Mouse (Mus musculus): ENCODE measurements around the gene Cmtm2b. TPM values are rescaled to one million over a fixed set of nuclear protein-coding genes. Genes with fewer than 3 reads are reported as not detected.
"Not testable (repeated sequence)": the region's sequence is repeated elsewhere in the genome, so short reads cannot be mapped to it uniquely, and the experiment has no call there.

Gene Cmtm2b
- not detected for total RNA-seq (2021)
- long read RNA-seq, experiment 1 = 0 reads
- long read RNA-seq, experiment 2 = 0 reads

DNA sequence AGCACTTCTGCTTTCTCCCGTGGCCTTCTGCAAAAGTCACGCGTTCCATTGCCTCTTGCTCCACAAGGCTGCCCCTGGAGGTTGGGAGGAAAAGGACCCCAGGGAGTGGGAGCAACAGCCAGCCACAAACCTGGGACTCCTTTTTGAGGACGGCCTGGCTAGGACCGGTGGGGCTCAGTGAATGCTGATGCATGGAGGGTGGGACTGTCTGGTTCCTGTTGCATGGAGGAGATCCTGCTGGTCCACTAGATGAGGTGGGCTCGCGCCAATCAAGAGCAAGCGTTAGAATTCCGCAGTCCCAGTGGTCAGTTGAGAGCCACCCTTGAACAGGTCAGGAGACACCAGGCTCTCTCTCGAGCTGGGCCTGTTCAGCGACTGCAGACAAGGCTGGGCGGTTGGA is at the start of gene Cmtm2b:
Cmtm2b (plus strand) TSS at position 301 of the 400 bp plus-strand sequence.
- not testable (repeated sequence) for DNase-seq

DNA sequence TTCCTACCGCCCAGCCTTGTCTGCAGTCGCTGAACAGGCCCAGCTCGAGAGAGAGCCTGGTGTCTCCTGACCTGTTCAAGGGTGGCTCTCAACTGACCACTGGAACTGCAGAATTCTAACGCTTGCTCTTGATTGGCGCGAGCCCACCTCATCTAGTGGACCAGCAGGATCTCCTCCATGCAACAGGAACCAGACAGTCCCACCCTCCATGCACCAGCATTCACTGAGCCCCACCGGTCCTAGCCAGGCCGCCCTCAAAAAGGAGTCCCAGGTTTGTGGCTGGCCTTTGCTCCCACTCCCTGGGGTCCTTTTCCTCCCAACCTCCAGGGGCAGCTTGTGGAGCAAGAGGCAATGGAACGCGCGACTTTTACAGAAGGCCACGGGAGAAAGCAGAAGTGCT is 28.9 kb upstream of the Cmtm2b start, which contains the start of gene Cmtm2a:
Cmtm2a (minus strand) TSS at position 101 of the 400 bp plus-strand sequence.
- DNase-seq = not testable (repeated sequence)

DNA sequence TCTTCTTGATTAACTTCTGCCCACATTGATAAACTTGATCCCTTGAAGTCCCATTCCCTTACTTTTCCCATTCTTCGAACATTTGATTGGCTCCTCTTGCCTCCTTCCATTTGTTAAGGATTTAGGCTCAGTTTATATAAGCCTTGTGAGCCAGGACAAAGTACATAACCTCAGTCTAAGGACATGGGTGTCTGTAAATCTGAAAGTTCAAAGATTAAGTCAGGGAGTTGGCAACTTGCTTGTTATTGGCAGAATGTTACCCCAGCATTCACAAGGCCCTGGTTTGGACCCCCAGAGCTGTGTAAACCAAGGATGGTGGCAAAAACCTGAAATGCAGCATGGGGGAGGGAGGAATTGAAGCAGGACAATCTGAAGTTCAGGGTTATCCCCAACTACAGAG is 27.6 kb upstream of the Cmtm2b start:
- no peak for DNase-seq

DNA sequence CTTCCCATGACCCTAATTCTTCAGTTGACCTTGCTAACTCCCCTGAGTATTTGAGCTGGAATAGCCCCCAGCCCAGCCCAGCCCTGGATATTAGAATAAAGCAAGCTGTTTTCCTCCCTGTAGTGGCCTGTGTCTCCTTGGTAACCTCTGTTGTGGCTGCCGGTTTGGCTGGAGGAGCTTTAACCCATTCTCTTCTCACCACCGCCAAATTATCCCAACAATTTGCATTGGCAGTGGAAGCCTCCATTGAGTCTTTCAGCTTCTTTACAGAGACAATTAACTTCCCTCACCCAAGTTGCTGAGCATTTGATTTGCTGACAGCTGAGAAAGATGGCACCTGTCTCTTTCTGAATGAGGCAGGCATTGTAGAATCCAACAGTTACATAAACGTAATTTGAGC is 20.5 kb upstream of the Cmtm2b start:
- peak; percentile 8 for DNase-seq

DNA sequence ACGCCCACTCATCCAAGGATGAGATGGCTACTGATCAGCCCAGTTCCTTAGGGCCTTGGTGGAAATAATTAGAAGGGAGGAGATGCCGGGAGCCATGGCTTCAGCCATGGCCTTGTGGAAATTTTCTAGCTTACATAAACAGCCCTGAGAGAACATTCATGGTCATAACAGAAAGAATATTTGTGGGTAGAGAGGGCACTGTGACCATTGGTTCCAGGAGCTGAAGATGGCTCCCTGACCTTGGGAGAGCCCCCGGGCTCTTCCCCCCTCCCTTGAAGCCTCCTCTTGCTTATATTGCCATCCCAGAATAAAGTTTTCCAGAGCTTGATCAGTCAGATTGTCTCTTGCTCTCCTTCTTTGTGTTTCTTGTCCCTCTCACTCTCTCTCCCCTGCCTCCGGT is 19.5 kb upstream of the Cmtm2b start:
- DNase-seq = not testable (repeated sequence)

DNA sequence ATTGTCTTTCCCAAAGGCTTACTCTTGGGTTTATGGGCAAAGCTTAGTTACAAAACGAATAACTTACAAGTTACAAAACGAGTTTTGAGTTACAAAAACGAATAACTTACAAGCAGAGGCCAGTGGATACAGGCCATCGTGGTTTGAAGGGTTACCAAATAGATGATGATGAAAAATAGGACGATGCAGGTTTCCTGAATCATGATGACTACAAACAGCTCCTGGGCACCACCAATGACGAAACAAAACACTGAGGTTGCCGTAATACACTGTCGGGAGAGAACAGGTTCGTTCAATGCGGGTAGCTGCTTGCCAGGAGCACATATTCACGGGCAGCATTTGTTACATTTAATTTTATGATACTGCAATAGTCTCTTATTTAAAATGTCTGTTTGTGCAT is 17.1 kb upstream of the Cmtm2b start:
- no peak for DNase-seq

DNA sequence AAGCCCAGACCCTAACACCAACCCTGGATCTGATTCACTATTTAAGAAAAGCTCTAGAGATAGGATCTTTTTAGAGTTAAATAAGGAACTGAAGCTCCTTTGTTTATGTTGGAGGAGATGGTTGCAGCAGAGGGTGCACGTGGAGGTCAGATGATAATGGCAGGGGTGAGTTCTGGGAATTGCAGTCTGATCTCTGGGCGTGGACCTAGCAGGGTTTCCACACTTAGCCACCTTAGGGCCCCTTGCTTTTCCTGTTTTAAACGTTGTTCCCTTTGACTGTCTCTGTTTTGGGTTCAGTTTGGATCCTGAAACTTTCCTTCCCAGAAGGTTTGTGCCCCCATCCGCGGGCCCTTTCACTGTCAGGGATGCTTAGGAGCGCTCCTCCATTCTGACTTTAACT is 13.7 kb upstream of the Cmtm2b start:
- DNase-seq = not testable (repeated sequence)

DNA sequence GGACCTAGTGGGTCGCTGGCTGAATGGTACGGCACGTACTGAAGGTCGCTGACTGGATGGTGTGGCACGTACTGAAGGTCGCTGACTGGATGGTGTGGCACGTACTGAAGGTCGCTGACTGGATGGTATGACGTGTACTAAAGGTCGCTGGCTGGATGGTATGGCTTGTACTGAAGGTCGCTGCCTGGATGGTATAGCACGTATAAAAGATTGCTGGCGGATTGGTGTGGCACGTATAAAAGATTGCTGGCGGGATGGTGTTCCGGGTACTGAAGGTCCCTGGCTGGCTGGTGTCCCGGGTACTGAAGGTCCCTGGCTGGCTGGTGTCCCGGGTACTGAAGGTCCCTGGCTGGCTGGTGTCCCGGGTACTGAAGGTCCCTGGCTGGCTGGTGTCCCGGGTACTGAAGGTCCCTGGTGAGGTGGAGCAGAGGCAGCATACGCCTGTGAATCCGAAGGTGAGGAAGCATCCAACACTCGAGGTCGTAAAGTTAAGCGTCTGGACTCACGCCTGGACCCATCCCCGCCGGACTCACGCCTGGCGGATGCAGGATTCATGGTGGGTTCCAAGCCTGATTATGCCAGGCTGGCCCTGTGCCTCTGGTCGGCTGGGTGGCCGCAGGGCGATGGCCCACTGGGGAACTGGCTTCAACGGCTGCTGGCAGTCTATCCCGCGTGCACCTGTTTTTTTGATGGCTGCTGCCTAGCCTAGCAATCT is 12.4 kb upstream of the Cmtm2b start, which contains the start of the genes Gm45711 and Cmtm1:
Gm45711 (minus strand) TSS at position 641 of the 715 bp plus-strand sequence.
Cmtm1 (minus strand) TSS at position 705 of the 715 bp plus-strand sequence.
- DNase-seq = peak; percentile 83

DNA sequence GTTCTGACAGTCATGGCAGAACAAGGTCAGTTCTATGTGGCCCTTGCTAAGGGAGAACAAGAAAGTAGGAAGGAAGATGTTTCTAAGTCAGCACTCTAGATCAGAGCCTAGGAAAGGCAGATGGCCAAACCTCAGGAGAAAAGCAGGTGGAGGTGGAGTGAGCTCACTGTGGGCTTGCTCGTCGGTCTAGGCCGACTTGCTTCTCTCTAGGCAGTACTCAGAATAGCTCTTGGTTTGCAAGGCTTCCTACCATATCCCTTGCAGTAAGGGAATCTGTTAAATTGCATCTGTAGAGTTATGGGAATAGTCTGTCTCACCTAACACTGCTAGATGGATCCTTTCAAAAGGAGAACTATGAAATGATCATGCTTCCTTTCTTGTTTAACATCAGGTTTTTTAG is 10.0 kb upstream of the Cmtm2b start:
- not testable (repeated sequence) for DNase-seq

DNA sequence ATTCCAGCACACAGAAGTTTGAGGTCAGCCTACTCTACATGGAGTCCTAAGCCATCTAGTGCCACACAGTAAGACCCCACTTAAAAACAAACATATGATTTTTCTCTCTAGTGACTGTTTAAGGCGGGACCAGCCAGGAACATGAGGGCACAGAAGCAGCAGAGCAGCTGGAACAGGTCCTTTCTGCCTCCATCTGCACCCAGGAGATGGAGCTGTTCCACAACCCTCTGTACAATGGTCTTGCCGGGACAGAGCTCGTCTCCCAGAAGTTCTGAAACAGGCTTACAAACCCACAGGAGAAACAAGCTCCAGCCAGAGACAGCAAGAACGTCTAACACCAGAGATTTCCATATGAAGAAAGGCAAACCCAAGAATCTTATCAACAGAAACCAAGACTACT is 8.7 kb upstream of the Cmtm2b start:
- no peak for DNase-seq

DNA sequence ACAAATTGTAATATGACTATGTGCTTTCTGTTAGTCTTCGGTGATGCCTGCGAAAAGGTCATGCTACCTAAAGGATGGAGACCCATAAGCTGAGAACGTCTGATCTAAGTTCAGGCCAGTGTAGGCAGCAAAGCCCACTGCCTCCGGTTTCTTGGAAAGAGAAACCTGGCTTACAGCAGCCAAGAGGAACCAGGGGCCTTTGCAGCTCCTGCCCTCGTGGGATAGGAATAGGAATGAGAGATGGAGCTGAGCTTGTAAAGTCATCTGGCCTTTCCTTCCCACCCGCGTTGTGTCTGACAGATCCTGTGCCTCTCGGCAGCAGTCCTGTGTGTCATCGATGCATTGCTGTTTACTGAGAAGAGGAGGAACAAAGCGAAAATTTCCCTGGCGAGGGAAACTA is 763 bp upstream of the Cmtm2b start, which contains the start of gene Gm11020:
Gm11020 (plus strand) TSS at position 301 of the 400 bp plus-strand sequence.
- DNase-seq = not testable (repeated sequence)

DNA sequence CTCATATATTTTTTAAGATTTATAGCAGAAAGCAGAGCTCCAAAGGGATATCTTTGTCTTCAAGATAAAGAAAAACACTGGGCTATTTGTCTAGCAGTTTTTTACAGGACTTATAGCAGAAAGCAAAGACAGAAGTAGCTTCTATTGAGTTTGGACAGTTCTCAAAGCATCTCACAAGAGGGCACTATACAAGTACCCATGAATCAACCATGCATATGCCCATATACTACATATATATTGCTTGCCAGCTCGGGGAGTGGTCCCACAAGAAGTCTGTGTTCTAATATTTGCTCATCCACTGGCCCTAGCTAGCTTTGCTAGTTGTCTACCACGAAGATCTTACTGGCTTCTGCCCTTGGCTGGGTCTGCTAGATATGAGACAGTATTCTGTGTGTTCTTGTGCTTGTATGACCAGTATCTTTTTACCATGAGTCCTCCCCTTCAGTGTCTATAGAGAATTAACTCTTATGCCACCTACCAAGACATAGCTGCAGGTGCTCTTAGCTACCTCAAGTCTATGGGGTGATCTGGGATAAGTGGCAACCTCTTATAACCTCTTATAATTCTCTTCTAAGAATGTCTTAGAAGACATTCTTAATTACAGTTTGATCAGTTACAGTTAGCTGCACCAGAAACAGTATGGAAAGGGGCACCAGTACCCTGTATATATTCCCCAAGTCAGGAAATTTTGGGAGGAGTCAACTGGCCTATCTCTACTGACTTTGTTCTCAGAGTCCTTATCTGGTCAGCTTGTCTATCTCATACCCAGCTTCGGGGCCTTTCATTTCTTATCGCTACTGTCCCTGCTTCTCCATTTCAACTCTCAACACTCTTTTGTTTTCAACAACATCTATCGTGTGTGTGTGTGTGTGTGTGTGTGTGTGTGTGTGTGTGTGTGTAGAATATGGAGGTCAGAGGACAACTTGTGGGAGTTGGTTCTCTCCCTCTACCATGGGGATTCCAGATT is 10.9 kb downstream of the Cmtm2b start:
- no peak for DNase-seq

DNA sequence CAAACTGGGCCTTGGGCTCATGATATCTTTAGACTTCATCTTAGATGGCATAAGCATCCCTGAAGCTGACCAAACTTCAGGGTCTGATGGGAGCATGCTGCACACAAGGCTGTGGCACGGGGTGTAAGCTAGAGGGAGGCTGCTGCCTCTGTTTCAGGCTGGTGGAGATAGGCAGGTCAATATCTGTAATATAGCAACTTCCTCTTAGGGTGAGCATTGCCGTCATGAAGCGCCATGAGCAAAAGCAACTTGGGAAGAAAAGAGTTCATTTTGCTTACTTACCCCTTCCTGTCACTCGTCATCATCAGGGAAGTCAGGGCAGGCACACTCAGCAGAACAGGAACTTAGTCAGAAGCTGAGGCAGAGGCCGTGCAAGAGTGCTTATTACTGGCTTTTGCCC is 11.8 kb downstream of the Cmtm2b start:
- DNase-seq = no peak

DNA sequence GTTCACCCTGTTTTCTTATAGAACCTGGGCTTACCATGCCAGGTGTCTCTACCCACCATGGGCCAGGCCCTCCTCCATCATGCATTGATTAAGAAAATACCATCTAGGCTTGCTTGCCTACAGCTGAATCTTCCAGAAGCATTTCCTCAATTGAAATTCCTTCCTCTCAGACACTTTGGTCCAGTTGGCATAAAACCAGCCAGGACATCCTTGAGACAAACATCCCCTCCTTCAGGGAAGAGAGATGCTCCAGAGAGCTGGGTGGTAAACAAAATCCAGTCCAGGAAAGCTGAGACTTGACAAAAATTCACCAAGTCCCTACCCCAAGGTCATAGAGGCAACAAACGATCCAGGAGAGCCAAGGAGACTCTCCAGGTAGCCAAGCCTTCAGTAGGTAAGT is 12.2 kb downstream of the Cmtm2b start:
- DNase-seq = no peak

DNA sequence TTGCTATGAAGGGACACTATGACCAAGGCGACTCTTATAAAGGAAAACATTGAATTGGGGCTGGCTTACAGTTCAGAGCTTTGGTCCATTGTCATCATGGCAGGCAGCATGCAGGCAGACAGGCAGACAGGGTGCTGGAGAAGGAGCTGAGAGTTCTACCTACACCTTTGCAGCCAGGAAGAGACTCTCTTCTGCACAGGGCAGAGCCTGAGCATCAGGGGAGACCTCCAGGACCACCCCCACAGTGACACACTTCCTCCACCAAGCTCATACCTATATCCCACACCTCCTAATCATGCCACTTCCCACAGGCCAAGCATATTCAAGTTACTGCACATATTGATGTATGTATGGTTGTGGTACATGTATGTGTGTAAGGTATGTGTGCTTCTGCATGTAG is 14.8 kb downstream of the Cmtm2b start:
- no peak for DNase-seq

DNA sequence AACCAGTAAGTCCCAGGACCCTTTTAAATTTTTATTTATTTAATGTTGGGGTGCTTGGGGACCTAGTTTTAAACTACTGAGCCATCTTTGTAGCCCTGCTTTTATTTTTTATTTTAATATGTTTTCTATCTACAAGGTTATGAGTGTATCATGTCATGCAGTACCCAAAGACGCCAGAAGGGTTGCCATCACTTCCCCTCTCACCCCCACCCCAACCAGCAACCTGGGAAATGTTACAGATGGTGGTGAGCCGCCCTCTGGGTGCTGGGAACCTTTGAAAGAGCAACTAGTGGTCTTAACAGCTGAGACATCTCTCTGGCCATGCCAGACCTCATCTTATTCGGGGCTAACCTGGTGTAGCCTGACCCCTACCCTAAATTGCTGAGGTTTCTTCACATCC is 15.9 kb downstream of the Cmtm2b start:
- no peak for DNase-seq

DNA sequence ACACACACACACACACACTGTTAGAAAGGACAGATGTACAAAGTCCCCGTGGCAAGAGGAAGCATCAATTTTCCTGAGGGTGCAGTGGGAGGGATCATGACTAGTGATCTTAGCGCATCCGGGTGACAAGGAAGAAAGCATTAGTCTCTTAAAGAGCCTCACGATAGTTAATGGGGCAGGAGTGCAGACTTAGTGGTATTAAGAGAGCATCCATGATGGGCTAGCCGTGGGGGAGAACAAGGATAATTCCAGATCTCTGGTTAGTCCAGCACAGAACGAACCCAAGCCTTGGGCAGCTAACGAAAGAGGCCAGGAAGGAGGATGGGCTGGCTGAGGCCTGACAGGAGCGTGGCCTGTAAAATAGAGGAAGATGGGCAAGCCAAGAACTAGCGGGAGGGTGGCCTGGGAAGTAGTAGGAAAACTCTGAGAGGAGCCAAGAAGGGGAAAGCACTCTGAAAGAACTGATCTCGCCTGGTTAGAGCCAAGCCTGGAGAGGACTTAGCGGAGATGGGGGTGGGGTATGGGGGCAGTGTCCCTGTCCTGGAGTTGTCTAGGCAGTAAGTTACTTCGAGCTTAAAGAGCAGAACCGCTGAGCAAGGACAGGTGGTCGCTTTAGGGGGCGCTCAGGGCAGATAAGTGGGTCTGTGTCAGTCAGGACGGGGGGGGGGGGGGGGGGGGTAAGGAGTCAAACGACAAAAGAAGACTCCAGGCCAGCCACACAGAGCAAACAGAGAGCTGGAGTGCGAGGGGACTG is 17.4 kb downstream of the Cmtm2b start, which contains the start of gene Cmtm3:
Cmtm3 (plus strand) TSS at position 182 of the 754 bp plus-strand sequence.
- DNase-seq = peak; percentile 44

DNA sequence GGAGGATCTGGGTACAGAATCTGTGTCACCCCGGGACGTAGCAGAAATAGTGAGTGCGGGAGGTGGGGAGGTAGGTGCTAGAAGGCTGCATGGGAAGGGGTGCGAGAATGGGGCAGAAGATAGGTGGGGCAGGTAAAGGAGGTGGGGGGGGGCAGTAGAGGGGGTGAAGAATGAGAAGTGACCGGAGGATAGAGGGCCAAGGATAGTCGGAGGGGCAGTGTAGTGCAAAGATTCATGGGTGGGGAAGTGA is 17.9 kb downstream of the Cmtm2b start:
- DNase-seq = no peak

DNA sequence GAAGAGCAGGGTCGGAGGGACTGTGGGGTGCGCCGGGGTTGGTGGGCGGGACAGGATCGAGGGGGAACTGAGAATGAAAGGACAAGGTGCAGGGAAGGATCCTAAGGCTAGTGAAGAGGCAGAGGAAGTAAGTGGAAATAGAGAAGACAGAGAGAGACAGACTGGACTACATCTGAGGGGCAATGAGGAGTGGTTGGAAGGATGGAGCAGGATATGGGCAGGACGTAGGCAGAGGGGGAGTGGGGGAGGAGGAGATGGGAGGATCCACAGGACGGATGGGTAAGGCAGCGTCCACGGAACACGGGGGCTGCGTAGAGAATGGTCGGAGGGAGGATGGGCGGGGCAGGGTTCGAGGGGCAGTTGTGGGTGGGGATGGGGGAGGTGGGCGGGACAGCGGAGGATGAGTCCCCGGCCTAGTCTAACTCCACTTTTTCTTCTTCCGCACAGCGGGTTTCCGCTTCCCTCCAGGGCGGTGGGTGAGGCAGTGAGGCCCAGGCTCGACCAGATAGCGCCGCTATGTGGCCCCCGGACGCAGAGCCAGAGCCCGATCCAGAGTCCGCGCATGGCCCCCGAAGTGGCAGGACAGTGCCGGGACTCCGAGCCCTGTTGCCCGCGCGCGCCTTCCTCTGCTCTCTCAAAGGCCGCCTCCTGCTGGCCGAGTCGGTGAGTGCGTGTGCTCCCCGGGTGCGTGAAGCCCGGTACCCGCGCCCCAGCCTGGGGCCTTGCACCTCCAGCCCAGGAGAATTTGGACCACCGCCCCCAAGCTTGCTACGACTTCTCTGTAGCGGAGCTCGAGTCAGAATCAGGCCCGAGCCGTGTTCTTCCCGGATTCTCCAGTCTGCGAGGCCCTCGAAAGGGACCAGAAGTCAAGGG is 18.4 kb downstream of the Cmtm2b start:
- peak; percentile 78 for DNase-seq

DNA sequence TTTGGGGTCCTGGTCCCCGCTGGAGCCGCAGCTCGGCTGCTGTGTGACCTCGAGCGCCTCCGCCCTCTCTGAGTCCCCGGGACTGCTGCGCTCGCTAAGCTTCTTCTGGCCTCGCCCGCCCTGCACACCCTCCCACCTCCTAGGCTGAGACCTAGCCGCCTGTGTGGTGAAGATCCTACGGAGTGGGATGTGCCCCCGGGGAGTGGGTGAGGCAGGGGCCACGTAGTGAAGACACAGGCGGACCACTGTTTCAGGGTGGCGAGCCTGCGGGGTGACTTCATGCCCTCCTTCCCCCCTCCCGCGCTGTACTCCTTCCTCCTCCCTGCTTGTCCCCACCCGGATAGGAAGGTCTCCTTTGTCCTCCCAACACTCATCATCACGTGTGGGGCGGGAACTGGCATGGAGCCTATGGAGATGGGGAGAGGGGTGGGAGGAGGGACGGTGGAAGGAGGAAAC is 19.1 kb downstream of the Cmtm2b start:
- peak; percentile 78 for DNase-seq

DNA sequence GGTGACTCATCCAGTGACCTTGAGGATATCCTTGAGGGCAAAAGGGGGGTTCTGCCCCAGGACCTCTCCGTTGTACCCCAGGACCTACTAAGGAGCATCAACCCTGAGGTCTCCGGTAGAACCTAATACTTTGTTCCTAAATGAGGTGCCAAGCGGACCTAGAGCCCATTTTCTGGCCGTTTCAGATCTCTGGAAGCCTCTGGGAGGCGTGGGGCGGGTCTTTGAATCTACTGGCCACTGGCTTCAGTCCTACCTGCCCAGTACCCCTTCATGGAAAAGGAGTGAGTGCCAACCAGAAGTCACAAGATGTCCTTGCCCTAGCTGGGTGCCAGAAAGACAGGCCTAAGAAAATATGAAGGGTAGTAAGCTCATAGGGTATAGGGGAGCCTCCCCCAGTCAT is 19.6 kb downstream of the Cmtm2b start:
- DNase-seq = no peak
